Mouse (Mus musculus): ENCODE results near the gene Hist2h3c2. TPM values are rescaled to one million over a fixed set of nuclear protein-coding genes. Genes with fewer than 3 reads are reported as not detected.

Gene Hist2h3c2
- total RNA-seq, 2 experiments from 2014 or later, result 135 to 152 TPM

- DNase-seq, result no peak
Observed at GRCm38 (mm10) chr3:96196437-96197128, 42.3 kb downstream of the Hist2h3c2 start.

GRCm38 (mm10) chr3:96195616-96196313 is 43.2 kb downstream of the Hist2h3c2 start:
- DNase-seq, result no peak

- no peak for DNase-seq
Observed at GRCm38 (mm10) chr3:96194966-96195365, 44.0 kb downstream of the Hist2h3c2 start.

GRCm38 (mm10) chr3:96192977-96193376 is 46.0 kb downstream of the Hist2h3c2 start:
- DNase-seq, result no peak

Small RNAs within 50 kb of the gene (microRNA-seq; reads per million reads assigned to microRNA genes)
- gene Gm44492 (not detected), gene Gm47311 (not detected), gene Gm47313 (not detected)

Other genes with a start within 250 kb of the Hist2h3c2 start
- gene Plekho1, start 243.1 kb downstream of the Hist2h3c2 start, total RNA-seq (2021), result 10 to 100 TPM; 34.0 to 36.7 TPM
- 10 to 100 TPM; 31.7 to 35.0 TPM for gene Vps45, start 180.7 kb downstream of the Hist2h3c2 start, total RNA-seq (2021)
- 10 to 100 TPM; 32.3 to 33.4 TPM for gene Otud7b, start 134.6 kb downstream of the Hist2h3c2 start, total RNA-seq (2021)
- gene Mtmr11, start 77.1 kb downstream of the Hist2h3c2 start, total RNA-seq (2021), result 10 to 100 TPM; 13.0 to 17.1 TPM
- gene Sf3b4, start 66.8 kb downstream of the Hist2h3c2 start, total RNA-seq (2021), result 10 to 100 TPM; 50.4 to 50.9 TPM
- 10 to 100 TPM in 1 of 2 experiments, 1 to 10 TPM in 1; 9.5 to 14.2 TPM for gene Sv2a, start 58.0 kb downstream of the Hist2h3c2 start, total RNA-seq (2021)
- gene Bola1, start 19.4 kb downstream of the Hist2h3c2 start, total RNA-seq (2021), result 10 to 100 TPM; 28.6 to 31.3 TPM
- 10 to 100 TPM; 17.5 to 21.2 TPM for gene Hist2h2ab, start 19.3 kb downstream of the Hist2h3c2 start, total RNA-seq (2021)
- gene Hist2h2ac, start 18.2 kb downstream of the Hist2h3c2 start, total RNA-seq (2021), result 100 to 1,000 TPM; 154 to 170 TPM
- 10 to 100 TPM in 1 of 2 experiments, 1 to 10 TPM in 1; 6.9 to 10.8 TPM for gene Hist2h2be, start 18.0 kb downstream of the Hist2h3c2 start, total RNA-seq (2021)
- 1,000 to 10,000 TPM in 1 of 2 experiments, 100 to 1,000 TPM in 1; 944 to 1,071 TPM for gene Hist2h2aa2, start 1.1 kb upstream of the Hist2h3c2 start, total RNA-seq (2021)
- gene Hist2h2aa1, start 6.4 kb upstream of the Hist2h3c2 start, total RNA-seq (2021), result 10 to 100 TPM; 27.3 to 37.4 TPM
- gene Hist2h3c1, start 7.6 kb upstream of the Hist2h3c2 start, total RNA-seq (2021), result under 1 TPM in 1 of 2 experiments, not detected in 1; 0.39 TPM
- 10 to 100 TPM; 71.1 to 77.9 TPM for gene Hist2h4, start 24.2 kb upstream of the Hist2h3c2 start, total RNA-seq (2021)
- gene Hist2h3b, start 29.5 kb upstream of the Hist2h3c2 start, total RNA-seq (2021), result 100 to 1,000 TPM; 500 to 681 TPM
- 100 to 1,000 TPM; 491 to 635 TPM for gene Hist2h2bb, start 30.6 kb upstream of the Hist2h3c2 start, total RNA-seq (2021)
- gene Fcgr1, start 54.8 kb upstream of the Hist2h3c2 start, total RNA-seq (2021), result under 1 TPM; 0.84 to 0.88 TPM
- gene BC107364, start 213.2 kb upstream of the Hist2h3c2 start, total RNA-seq (2021), result not detected